Mouse (Mus musculus) CH12.LX (cell line): ENCODE data around the gene Treml2. TPM values are rescaled to one million over a fixed set of nuclear protein-coding genes. Genes with fewer than 3 reads are reported as not detected.

Experiments used
- DNase-seq: peaks from one replicate; pipeline ENCODE4 v3.0.0-alpha.2; 2013; ENCODE audit errors: extremely low read depth
- H3K27ac ChIP-seq: 2 replicates; pipeline ENCODE4 v1.5.1; 2012; ENCODE audit warnings: low read depth, mild to moderate bottlenecking, control low read depth, moderate library complexity; ENCODE audit not compliant: insufficient read depth
- H3K27me3 ChIP-seq: replicated peaks from 2 replicates; pipeline ENCODE3; 2012; ENCODE audit warnings: inconsistent platforms
- H3K36me3 ChIP-seq, 2 experiments: replicated peaks in 1 of 2; 2 replicates each; pipeline versions ENCODE3 to v1.6.1; 2012; ENCODE audit warnings: inconsistent platforms in 1 of 2, low read length in 1 of 2, mild to moderate bottlenecking in 1 of 2, mixed read lengths in 1 of 2, moderate library complexity in 1 of 2; ENCODE audit not compliant: control insufficient read depth in 1 of 2, insufficient read depth in 1 of 2
- H3K4me1 ChIP-seq, 2 experiments: 2 replicates each; pipeline ENCODE4 v1.6.1; 2012; ENCODE audit warnings: inconsistent platforms in 1 of 2, moderate library complexity in 1 of 2; ENCODE audit not compliant: insufficient read depth in 2 of 2, control insufficient read depth in 1 of 2
- H3K4me2 ChIP-seq: 2 replicates; pipeline ENCODE4 v1.6.1; 2012; ENCODE audit warnings: low read depth, mild to moderate bottlenecking, control low read depth; ENCODE audit not compliant: poor library complexity, insufficient read depth, severe bottlenecking
- H3K4me3 ChIP-seq, 3 experiments: fragments of 150-350 bp in 1 of 3; sonication (generic) in 1 of 3; replicated peaks in 1 of 3; 2 replicates each; pipeline versions ENCODE3 to v1.5.1; 2011 to 2012; ENCODE audit warnings: low read depth in 2 of 3, low read length in 2 of 3, mild to moderate bottlenecking in 2 of 3, moderate library complexity in 2 of 3, control low read depth in 1 of 3, improper control_type of control experiment in 1 of 3, inconsistent platforms in 1 of 3, mixed read lengths in 1 of 3; ENCODE audit not compliant: poor library complexity in 1 of 3
- H3K79me2 ChIP-seq: replicated peaks from 2 replicates; pipeline ENCODE4 v1.6.1; 2012; ENCODE audit warnings: mild to moderate bottlenecking, moderate library complexity; ENCODE audit not compliant: control insufficient read depth, poor library complexity, insufficient read depth, severe bottlenecking; ENCODE audit errors: extremely low read depth
- H3K9ac ChIP-seq: 2 replicates; pipeline ENCODE4 v1.6.1; 2012; ENCODE audit warnings: low read depth, mild to moderate bottlenecking, control low read depth, moderate library complexity; ENCODE audit not compliant: insufficient read depth
- H3K9me3 ChIP-seq: replicated peaks from 2 replicates; pipeline ENCODE3; 2012; ENCODE audit warnings: low read length, inconsistent platforms, mixed read lengths
- CHD2 ChIP-seq: IDR thresholded peaks from 2 replicates; pipeline ENCODE4 v1.6.1; 2011; ENCODE audit warnings: low read length, improper control_type of control experiment
- E2F4 ChIP-seq: IDR thresholded peaks from 2 replicates; pipeline ENCODE4 v1.6.1; 2011; ENCODE audit warnings: low read depth, low read length, improper control_type of control experiment; ENCODE audit not compliant: insufficient replicate concordance
- ELF1 ChIP-seq: IDR thresholded peaks from 2 replicates; pipeline ENCODE4 v1.6.1; 2014; ENCODE audit warnings: low read depth, mild to moderate bottlenecking, inconsistent platforms, low read length, improper control_type of control experiment
- EP300 ChIP-seq: IDR thresholded peaks from 2 replicates; pipeline ENCODE4 v1.6.1; 2011; ENCODE audit warnings: low read length, improper control_type of control experiment
- GABPA ChIP-seq: IDR thresholded peaks from 2 replicates; pipeline ENCODE4 v1.6.1; 2012; ENCODE audit warnings: low read depth, low read length, improper control_type of control experiment, inconsistent platforms; ENCODE audit not compliant: insufficient replicate concordance
- JUND ChIP-seq: conservative IDR thresholded peaks from 2 replicates; pipeline ENCODE4 v1.6.1; 2011; ENCODE audit warnings: low read depth, low read length, improper control_type of control experiment
- MAFK ChIP-seq: IDR thresholded peaks from 2 replicates; pipeline ENCODE4 v1.6.1; 2011; ENCODE audit warnings: low read length, improper control_type of control experiment; ENCODE audit not compliant: insufficient replicate concordance
- MAZ ChIP-seq: IDR thresholded peaks from 2 replicates; pipeline ENCODE4 v1.6.1; 2012; ENCODE audit warnings: low read depth, mild to moderate bottlenecking, inconsistent platforms, low read length, improper control_type of control experiment, moderate library complexity
- MEF2A ChIP-seq: IDR thresholded peaks from 2 replicates; pipeline ENCODE4 v1.6.1; 2014; ENCODE audit warnings: low read depth, mild to moderate bottlenecking, inconsistent platforms, low read length, improper control_type of control experiment, borderline replicate concordance
- MYC ChIP-seq: IDR thresholded peaks from 2 replicates; pipeline ENCODE4 v1.6.1; 2011; ENCODE audit warnings: low read depth, mild to moderate bottlenecking, improper control_type of control experiment, low read length
- NRF1 ChIP-seq: IDR thresholded peaks from 2 replicates; pipeline ENCODE4 v1.6.1; 2014; ENCODE audit warnings: low read depth, mild to moderate bottlenecking, inconsistent platforms, low read length, improper control_type of control experiment, moderate library complexity
- POLR2A ChIP-seq: IDR thresholded peaks from 2 replicates; pipeline ENCODE4 v1.6.1; 2011; ENCODE audit warnings: low read depth, mild to moderate bottlenecking, improper control_type of control experiment, low read length
- POLR2AphosphoS2 ChIP-seq: IDR thresholded peaks from 2 replicates; pipeline ENCODE4 v1.6.1; 2011; ENCODE audit warnings: low read depth, low read length, improper control_type of control experiment
- RCOR1 ChIP-seq: conservative IDR thresholded peaks from 2 replicates; pipeline ENCODE4 v1.6.1; 2012; ENCODE audit warnings: low read depth, mild to moderate bottlenecking, inconsistent platforms, low read length, improper control_type of control experiment
- TBP ChIP-seq: conservative IDR thresholded peaks from 2 replicates; pipeline ENCODE4 v1.6.1; 2011; ENCODE audit warnings: low read depth, low read length, improper control_type of control experiment
- UBTF ChIP-seq: IDR thresholded peaks from 2 replicates; pipeline ENCODE4 v1.6.1; 2012; ENCODE audit warnings: low read depth, mild to moderate bottlenecking, inconsistent platforms, low read length, improper control_type of control experiment, moderate library complexity
- USF1 ChIP-seq: IDR thresholded peaks from 2 replicates; pipeline ENCODE4 v1.6.1; 2014; ENCODE audit warnings: low read depth, mild to moderate bottlenecking, inconsistent platforms, low read length, improper control_type of control experiment
- USF2 ChIP-seq: conservative IDR thresholded peaks from 2 replicates; pipeline ENCODE4 v1.6.1; 2011; ENCODE audit warnings: low read depth, low read length, improper control_type of control experiment
- ZKSCAN1 ChIP-seq: IDR thresholded peaks from 2 replicates; pipeline ENCODE4 v1.6.1; 2012; ENCODE audit warnings: low read depth, inconsistent platforms, low read length, improper control_type of control experiment, borderline replicate concordance
- dilution Hi-C: fragments of 300-500 bp; cut with MboI; formaldehyde crosslinking; loops from 2 replicates; pipeline ENCODE4 v1.14.3; 2020; ENCODE audit warnings: low sequenced_read_pairs; ENCODE audit not compliant: extremely low pct_unique_long_range_greater_than_20kb, extremely low pct_ligation_motif_present
- in situ Hi-C: fragments of 300-500 bp; cut with MboI; formaldehyde crosslinking; loops from 3 replicates; pipeline ENCODE4 v1.14.3; 2019; ENCODE audit warnings: low sequenced_read_pairs, low pct_ligation_motif_present, low pct_unique_long_range_greater_than_20kb, mixed read lengths
- polyA plus RNA-seq: library from polyadenylated mRNA; unstranded; fragments of >175 nt; gene quantifications from 2 replicates; pipeline ENCODE4 v1.2.1, GENCODE M21; 2012; ENCODE audit warnings: low read depth; ENCODE audit not compliant: insufficient read length
- total RNA-seq, 2 experiments: library from RNA; depleted of rRNA; stranded (reverse); fragments of 300-350 nt in 1 of 2; fragments of >200 nt in 1 of 2; gene quantifications; 2 replicates each; pipeline ENCODE4 v1.2.3; 2012 to 2014

Gene Treml2
- total RNA-seq (2012; rRNA removed) (1.3 and 2.4 TPM in 2 replicates), total RNA-seq (2014; rRNA removed) (5.5 and 6.4 TPM in 2 replicates), polyA plus RNA-seq (9.8 and 10.2 TPM in 2 replicates)

GRCm38 (mm10) chr17:48299203-48299602 lies at the start of gene Treml2:
Treml2 (plus strand) TSS chr17:48299498.
- Histone ChIP-seq H3K79me2 (no peaks in the 10 kb centered on the region), H3K4me2 (peak within 1 kb of the TSS; percentile 33), H3K4me1 (peaks cover 18 to 54% of the 10 kb centered on the region in 2 experiments), H3K9ac (0 out of 2 replicates have a peak within 1 kb of the TSS, but pooled peaks have one; percentile 10), H3K4me3 (peak within 1 kb of the TSS; percentile 39 to 58 (median 55)), H3K9me3 (peaks cover 5% of the 10 kb centered on the region), H3K27me3 (no peaks in the 10 kb centered on the region), H3K27ac (0 out of 2 replicates have a peak within 1 kb of the TSS, but pooled peaks have one; percentile 25), H3K36me3 (peaks cover 0 to 19% of the 10 kb centered on the region in 2 experiments)
- dilution Hi-C loops: no loop called here
- in situ Hi-C loops: loop anchor here (25.0 kb wide), 1 partner anchor 187 kb away; no protein-coding TSS in a partner anchor
- TF ChIP-seq MYC: no peak
- TF ChIP-seq USF1: no peak
- TF ChIP-seq E2F4: no peak
- no peak for TF ChIP-seq MEF2A
- no peak for TF ChIP-seq ZKSCAN1
- TF ChIP-seq CHD2: no peak
- TF ChIP-seq ELF1: no peak
- TF ChIP-seq UBTF: no peak
- no peak for TF ChIP-seq GABPA
- no peak for TF ChIP-seq USF2
- no peak for TF ChIP-seq POLR2AphosphoS2
- TF ChIP-seq EP300: no peak
- TF ChIP-seq NRF1: no peak
- TF ChIP-seq RCOR1: no peak
- no peak for TF ChIP-seq MAZ
- no peak for TF ChIP-seq POLR2A
- TF ChIP-seq JUND: no peak
- DNase-seq: peak; percentile 37

GRCm38 (mm10) chr17:48249501-48249900 lies 49.8 kb upstream of the Treml2 start:
- H3K4me2 ChIP-seq: no peak overlapping the region

More at GRCm38 (mm10) chr17:48249501-48249900, 49.8 kb upstream of the Treml2 start:
- in situ Hi-C loops: no loop called here
- no peaks in the 10 kb centered on the region for H3K9me3 ChIP-seq
- peaks cover 10% of the 10 kb centered on the region for H3K27me3 ChIP-seq
- no peaks in the 10 kb centered on the region; a peak in 1 of 4 replicates for H3K4me1 ChIP-seq
- H3K79me2 ChIP-seq: no peaks in the 10 kb centered on the region
- no peak overlapping the region for H3K4me3 ChIP-seq
- H3K9ac ChIP-seq: no peak overlapping the region
- no peak for TF ChIP-seq MAFK
- TF ChIP-seq TBP: no peak
- TF ChIP-seq EP300: no peak
- TF ChIP-seq USF1: no peak
- no peak overlapping the region for H3K27ac ChIP-seq
- H3K36me3 ChIP-seq: no peaks in the 10 kb centered on the region
- dilution Hi-C loops: no loop called here
- no peak for DNase-seq
